Mouse (Mus musculus): ENCODE results near the gene Atf6.

Gene Atf6

GRCm38 (mm10) chr1:170704911-170705594 lies 162.5 kb downstream of the Atf6 start:
- no peak for DNase-seq (ENCODE audit: low spot score in 2 of 2)

- no peak for DNase-seq (ENCODE audit: low spot score in 2 of 2)
Observed at GRCm38 (mm10) chr1:170704103-170704502, 163.5 kb downstream of the Atf6 start.

GRCm38 (mm10) chr1:170702958-170703357 lies 164.6 kb downstream of the Atf6 start:
- no peak for DNase-seq (ENCODE audit: low spot score in 2 of 2)

GRCm38 (mm10) chr1:170702263-170702662 lies 165.3 kb downstream of the Atf6 start:
- DNase-seq (ENCODE audit: low spot score in 2 of 2): no peak

GRCm38 (mm10) chr1:170701582-170701981 lies 166.0 kb downstream of the Atf6 start:
- DNase-seq (ENCODE audit: low spot score in 2 of 2): no peak

- DNase-seq (ENCODE audit: low spot score in 2 of 2): no peak
Observed at GRCm38 (mm10) chr1:170701178-170701577, 166.4 kb downstream of the Atf6 start.

GRCm38 (mm10) chr1:170700496-170701027 lies 167.0 kb downstream of the Atf6 start:
- DNase-seq (ENCODE audit: low spot score in 2 of 2): no peak

- no peak for DNase-seq (ENCODE audit: low spot score in 2 of 2)
Observed at GRCm38 (mm10) chr1:170699553-170699952, 168.0 kb downstream of the Atf6 start.

- no peak for DNase-seq (ENCODE audit: low spot score in 2 of 2)
Observed at GRCm38 (mm10) chr1:170698771-170699170, 168.8 kb downstream of the Atf6 start.

GRCm38 (mm10) chr1:170697771-170698356 lies 169.7 kb downstream of the Atf6 start:
- DNase-seq (ENCODE audit: low spot score in 2 of 2): no peak

GRCm38 (mm10) chr1:170696996-170697395 lies 170.6 kb downstream of the Atf6 start:
- no peak for DNase-seq (ENCODE audit: low spot score in 2 of 2)

GRCm38 (mm10) chr1:170695326-170695725 lies 172.2 kb downstream of the Atf6 start:
- no peak for DNase-seq (ENCODE audit: low spot score in 2 of 2)

GRCm38 (mm10) chr1:170694821-170695291 lies 172.7 kb downstream of the Atf6 start:
- DNase-seq (ENCODE audit: low spot score in 2 of 2): no peak

GRCm38 (mm10) chr1:170691301-170691700 lies 176.3 kb downstream of the Atf6 start:
- DNase-seq (ENCODE audit: low spot score in 2 of 2): no peak

GRCm38 (mm10) chr1:170689773-170690172 lies 177.8 kb downstream of the Atf6 start:
- DNase-seq (ENCODE audit: low spot score in 2 of 2): no peak

- no peak for DNase-seq (ENCODE audit: low spot score in 2 of 2)
Observed at GRCm38 (mm10) chr1:170683863-170684262, 183.7 kb downstream of the Atf6 start.

GRCm38 (mm10) chr1:170679624-170680023 lies 187.9 kb downstream of the Atf6 start:
- no peak for DNase-seq (ENCODE audit: low spot score in 2 of 2)

GRCm38 (mm10) chr1:170678861-170679260 lies 188.7 kb downstream of the Atf6 start:
- DNase-seq (ENCODE audit: low spot score in 2 of 2): no peak

GRCm38 (mm10) chr1:170677681-170678080 lies 189.9 kb downstream of the Atf6 start:
- no peak for DNase-seq (ENCODE audit: low spot score in 2 of 2)

GRCm38 (mm10) chr1:170674184-170674775 lies 193.3 kb downstream of the Atf6 start:
- no peak for DNase-seq (ENCODE audit: low spot score in 2 of 2)

GRCm38 (mm10) chr1:170665200-170665599 lies 202.4 kb downstream of the Atf6 start:
- no peak for DNase-seq (ENCODE audit: low spot score in 2 of 2)

GRCm38 (mm10) chr1:170664620-170665185 lies 202.9 kb downstream of the Atf6 start:
- DNase-seq (ENCODE audit: low spot score in 2 of 2): no peak

All from natural killer cell, adult 2 months (primary cell).